Mouse (Mus musculus) heart, embryonic 14.5 days (tissue): ENCODE data around the gene Zfp784. TPM values are rescaled to one million over a fixed set of nuclear protein-coding genes. Genes with fewer than 3 reads are reported as not detected.
"Not testable (repeated sequence)": the region's sequence is repeated elsewhere in the genome, so short reads cannot be mapped to it uniquely, and the experiment has no call there.

Experiments used
- ATAC-seq: fragments of 200-750 bp; cut with Nextera tagmentation; 2 replicates; pipeline ENCODE4 v1.8.0; 2017; ENCODE audit warnings: low read depth, moderate TSS enrichment; ENCODE audit not compliant: insufficient number of reproducible peaks, insufficient read depth, low FRiP score
- H3K27ac ChIP-seq, 2 experiments: fragments of 200-500 bp in 1 of 2; fragments of 300-500 bp in 1 of 2; sonication (generic) in 1 of 2; replicated peaks in 1 of 2; 2 replicates each; pipeline ENCODE4 v1.5.1; 2012 to 2014; ENCODE audit warnings: low read depth in 2 of 2, low read length in 2 of 2, control low read depth in 1 of 2, mild to moderate bottlenecking in 1 of 2, mixed read lengths in 1 of 2; ENCODE audit not compliant: control insufficient read depth in 1 of 2, insufficient read depth in 1 of 2
- H3K27me3 ChIP-seq: fragments of 300-500 bp; sonication (generic); 2 replicates; pipeline ENCODE4 v1.6.1; 2014; ENCODE audit warnings: mild to moderate bottlenecking, low read length, control low read depth; ENCODE audit not compliant: control insufficient read depth, insufficient read depth
- H3K36me3 ChIP-seq: fragments of 300-500 bp; sonication (generic); 2 replicates; pipeline ENCODE4 v1.6.1; 2014; ENCODE audit warnings: mild to moderate bottlenecking, control low read depth, low read length, mixed read lengths; ENCODE audit not compliant: control insufficient read depth, insufficient read depth
- H3K4me1 ChIP-seq, 2 experiments: fragments of 200-500 bp in 1 of 2; fragments of 300-500 bp in 1 of 2; sonication (generic) in 1 of 2; 2 replicates each; pipeline ENCODE4 v1.6.1; 2012 to 2014; ENCODE audit warnings: low read length in 2 of 2, control low read depth in 1 of 2, mixed read lengths in 1 of 2; ENCODE audit not compliant: control insufficient read depth in 2 of 2, insufficient read depth in 2 of 2
- H3K4me2 ChIP-seq: fragments of 300-500 bp; sonication (generic); 2 replicates; pipeline ENCODE4 v1.6.1; 2014; ENCODE audit warnings: mild to moderate bottlenecking, low read length
- H3K4me3 ChIP-seq, 2 experiments: fragments of 200-500 bp in 1 of 2; fragments of 300-500 bp in 1 of 2; sonication (generic) in 1 of 2; 2 replicates each; pipeline ENCODE4 v1.5.1; 2012 to 2014; ENCODE audit warnings: low read length in 2 of 2, mild to moderate bottlenecking in 2 of 2, control low read depth in 1 of 2, low read depth in 1 of 2, moderate library complexity in 1 of 2; ENCODE audit not compliant: control insufficient read depth in 1 of 2, insufficient read depth in 1 of 2
- H3K9ac ChIP-seq: fragments of 300-500 bp; sonication (generic); 2 replicates; pipeline ENCODE4 v1.6.1; 2014; ENCODE audit warnings: mild to moderate bottlenecking, low read length
- H3K9me3 ChIP-seq: fragments of 300-500 bp; sonication (generic); 2 replicates; pipeline ENCODE4 v1.6.1; 2016; ENCODE audit warnings: low read length, control low read depth; ENCODE audit not compliant: control insufficient read depth
- WGBS: fragments of 180-500 bp; shearing (Covaris S2); extraction: QIAGEN DNeasy Blood & Tissue Kit; methylation state at CpG from one replicate; pipeline ENCODE4 v1.1.7; 2014; 5-methylcytosine and 5-hydroxymethylcytosine counted together
- polyA plus RNA-seq: library from polyadenylated mRNA; unstranded; fragments of >200 nt; fragmentation: Nextera tagmentation; extraction: Ambion mirVana; gene quantifications from 2 replicates; pipeline ENCODE4 v1.2.1, GENCODE M21; 2014

The Zfp784 gene
- polyA plus RNA-seq, 1 experiment from 2014 or later = 5.6 TPM

- ATAC-seq = no peak
- WGBS = 10% methylated on average over 6 of the region's 6 CpGs
- no peaks in the 10 kb centered on the region for H3K9me3 ChIP-seq
- peak overlapping the region; percentile 87 for H3K4me2 ChIP-seq
- H3K9ac ChIP-seq = peak overlapping the region; percentile 99
- H3K27me3 ChIP-seq = no peaks in the 10 kb centered on the region
- peaks cover 70% of the 10 kb centered on the region for H3K36me3 ChIP-seq
- H3K4me3 ChIP-seq = peak overlapping the region; percentile 88 to 100
- H3K27ac ChIP-seq = peak overlapping the region; percentile 85 to 96
- H3K4me1 ChIP-seq = peaks cover 3 to 22% of the 10 kb centered on the region in 2 experiments; a peak in 3 of 4 replicates
Observed at GRCm38 (mm10) chr7:5080815-5081214, 42.6 kb upstream of the Zfp784 start.

DNA sequence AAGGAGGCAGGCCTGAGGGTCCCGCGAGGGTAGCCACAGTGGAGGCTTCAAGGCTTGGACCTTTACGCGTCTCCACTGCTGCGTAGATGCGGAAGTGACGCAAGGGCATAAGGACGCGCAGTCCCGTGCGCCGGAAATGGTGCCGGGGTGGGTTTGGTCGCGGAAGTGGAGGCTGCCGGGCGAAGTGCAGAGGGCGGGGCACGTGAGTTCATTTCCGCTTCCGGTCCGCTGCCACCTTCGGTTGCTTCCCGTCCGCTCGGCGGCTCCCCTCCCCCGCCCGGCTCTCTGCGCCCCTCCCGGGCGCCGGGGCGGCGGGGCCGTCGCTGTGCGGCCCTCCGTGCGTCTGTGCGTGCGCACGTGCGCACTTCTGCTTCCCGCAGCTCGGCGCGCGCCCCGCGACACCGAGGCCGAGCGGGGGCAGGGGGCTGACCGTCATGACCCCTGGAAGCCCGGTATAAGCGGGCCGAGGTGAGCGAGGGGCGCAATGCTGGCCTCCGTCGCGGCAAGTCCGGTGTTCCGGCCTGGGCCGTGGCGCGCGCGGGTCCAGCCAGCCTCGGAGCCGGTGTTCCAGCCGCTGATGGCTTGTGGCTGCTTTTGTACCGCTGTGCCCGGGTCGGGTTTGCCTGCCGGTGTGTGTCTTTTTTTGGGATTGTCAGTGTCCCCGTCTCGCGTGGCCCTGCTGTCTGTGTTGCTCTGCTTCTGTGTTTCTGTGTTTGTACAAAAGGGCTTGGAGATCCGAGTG lies 41.9 kb upstream of the Zfp784 start, which contains the start of gene Epn1:
TSS of gene Epn1 (plus strand) at position 226 of the 742 bp plus-strand sequence.
- under 1% methylated on average over 79 of the region's 81 CpGs for WGBS
- peak within 1 kb of the TSS; percentile 99 for H3K9ac ChIP-seq
- ATAC-seq = peak; percentile 86
- no peaks in the 10 kb centered on the region for H3K9me3 ChIP-seq
- peak within 1 kb of the TSS; percentile 88 to 100 for H3K4me3 ChIP-seq
- peak within 1 kb of the TSS; percentile 87 for H3K4me2 ChIP-seq
- H3K4me1 ChIP-seq = peaks cover 3 to 17% of the 10 kb centered on the region in 2 experiments; a peak in 3 of 4 replicates
- H3K27me3 ChIP-seq = no peaks in the 10 kb centered on the region
- H3K27ac ChIP-seq = peak within 1 kb of the TSS; percentile 85 to 96
- H3K36me3 ChIP-seq = peaks cover 69% of the 10 kb centered on the region

DNA sequence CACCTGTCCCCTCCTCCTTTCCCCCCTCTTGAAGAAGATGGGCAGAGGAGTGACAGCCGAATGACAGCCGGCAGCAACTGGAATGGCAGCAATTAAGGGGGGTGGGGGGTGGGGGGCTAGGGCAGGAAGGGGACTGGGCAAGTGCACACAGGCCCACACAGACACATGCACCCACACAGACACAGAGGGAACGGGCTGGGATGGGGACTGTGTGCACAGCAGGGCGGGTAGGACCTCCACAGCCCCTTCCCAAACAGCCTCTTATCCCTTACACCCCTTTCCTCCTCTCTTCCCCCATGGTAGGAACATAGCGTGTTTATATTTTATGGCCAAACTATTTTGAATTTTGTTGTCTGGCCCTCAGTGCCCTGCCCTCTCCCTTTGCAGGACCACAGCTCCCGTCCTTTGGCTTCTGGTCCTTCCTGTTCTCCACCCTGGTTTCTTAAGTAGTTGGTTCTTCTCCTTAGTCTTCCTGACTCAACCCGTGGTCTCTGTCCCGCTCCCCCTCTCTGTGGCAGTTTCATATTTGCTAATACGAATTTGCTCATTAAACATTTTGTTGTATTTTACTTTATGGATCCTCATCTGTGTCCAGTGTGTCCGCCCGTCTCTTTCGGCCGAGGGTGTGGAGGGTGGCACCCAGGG lies 41.2 kb upstream of the Zfp784 start:
- Histone ChIP-seq H3K27ac (peak overlapping the region; percentile 58 to 96), H3K9ac (peak overlapping the region; percentile 99), H3K4me3 (peak overlapping the region; percentile 88 to 100), H3K4me2 (peak overlapping the region; percentile 87), H3K36me3 (peaks cover 69% of the 10 kb centered on the region), H3K4me1 (peaks cover 3 to 14% of the 10 kb centered on the region in 2 experiments; a peak in 3 of 4 replicates)
- not testable (repeated sequence) for H3K27me3 ChIP-seq, ATAC-seq, H3K9me3 ChIP-seq
- WGBS = 44% methylated on average over 9 of the region's 13 CpGs

DNA sequence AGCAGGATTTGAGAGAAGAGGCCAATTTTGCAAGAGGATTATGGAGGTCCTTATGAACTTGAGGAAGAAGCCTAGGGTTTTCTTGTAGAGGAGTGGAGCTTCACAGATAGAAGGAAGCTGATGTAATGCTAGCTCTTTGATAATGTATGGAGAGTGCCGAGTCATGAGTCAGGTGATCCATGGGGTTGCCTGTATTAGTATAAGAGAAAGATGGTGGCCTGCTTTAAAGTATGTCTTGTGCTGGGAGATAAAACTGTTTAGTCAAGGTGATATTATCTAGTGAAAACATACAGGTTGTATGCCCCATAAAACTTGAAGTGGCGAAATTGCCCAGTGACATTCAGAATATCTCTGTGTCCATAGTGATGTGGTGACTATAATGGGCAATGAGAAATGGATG lies 38.7 kb upstream of the Zfp784 start:
- no peak for ATAC-seq
- Histone ChIP-seq H3K36me3 (peaks cover 72% of the 10 kb centered on the region), H3K4me1 (peaks cover 3 to 11% of the 10 kb centered on the region in 2 experiments; a peak in 3 of 4 replicates), H3K4me3 (no peak overlapping the region), H3K9me3 (no peaks in the 10 kb centered on the region), H3K27me3 (no peaks in the 10 kb centered on the region), H3K9ac (no peak overlapping the region), H3K27ac (no peak overlapping the region), H3K4me2 (no peak overlapping the region)
- 74% methylated on average over 2 of the region's 2 CpGs for WGBS

DNA sequence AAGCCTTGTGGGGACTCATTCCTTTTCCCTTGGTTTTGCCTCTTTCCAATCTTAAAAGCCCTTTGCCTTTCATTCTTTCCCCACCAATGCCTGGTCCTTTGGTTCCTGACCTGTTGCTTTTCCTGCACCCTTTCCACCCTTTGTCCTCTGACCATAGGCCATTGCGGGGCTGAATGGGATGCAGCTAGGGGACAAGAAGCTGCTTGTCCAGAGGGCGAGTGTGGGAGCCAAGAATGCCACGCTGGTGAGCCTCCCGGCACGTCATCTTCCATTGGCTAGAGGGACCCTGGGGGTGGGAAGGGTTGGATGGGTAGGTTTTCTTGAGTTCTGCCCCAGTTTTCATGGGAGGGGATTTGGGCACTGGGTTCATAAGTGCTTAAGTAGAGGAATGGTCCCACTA lies 36.7 kb upstream of the Zfp784 start:
- ATAC-seq = no peak
- no peak overlapping the region for H3K4me2 ChIP-seq
- no peaks in the 10 kb centered on the region for H3K27me3 ChIP-seq
- H3K4me3 ChIP-seq = no peak overlapping the region
- H3K9ac ChIP-seq = no peak overlapping the region
- 96% methylated on average over 5 of the region's 5 CpGs for WGBS
- no peaks in the 10 kb centered on the region for H3K9me3 ChIP-seq
- H3K4me1 ChIP-seq = no peaks in the 10 kb centered on the region
- H3K36me3 ChIP-seq = peaks cover 91% of the 10 kb centered on the region
- no peak overlapping the region for H3K27ac ChIP-seq

- H3K36me3 ChIP-seq = peaks cover 99% of the 10 kb centered on the region
- WGBS = 44% methylated on average over 1 of the region's 1 CpGs
- ATAC-seq = no peak
- H3K9me3 ChIP-seq = no peaks in the 10 kb centered on the region
- no peaks in the 10 kb centered on the region for H3K27me3 ChIP-seq
- no peak overlapping the region for H3K27ac ChIP-seq
- H3K9ac ChIP-seq = no peak overlapping the region
- H3K4me3 ChIP-seq = no peak overlapping the region
- no peaks in the 10 kb centered on the region for H3K4me1 ChIP-seq
- H3K4me2 ChIP-seq = no peak overlapping the region
Observed at GRCm38 (mm10) chr7:5073586-5073985, 35.3 kb upstream of the Zfp784 start.

- Histone ChIP-seq H3K4me3 (no peak overlapping the region), H3K36me3 (peaks cover 49% of the 10 kb centered on the region), H3K4me1 (peaks cover 3 to 23% of the 10 kb centered on the region in 2 experiments; a peak in 3 of 4 replicates), H3K27me3 (no peaks in the 10 kb centered on the region), H3K27ac (no peak overlapping the region), H3K4me2 (no peak overlapping the region), H3K9me3 (no peaks in the 10 kb centered on the region), H3K9ac (no peak overlapping the region)
- ATAC-seq = no peak
- WGBS = 91% methylated on average over 6 of the region's 6 CpGs
Observed at GRCm38 (mm10) chr7:5064886-5065285, 26.6 kb upstream of the Zfp784 start.
